Mouse (Mus musculus) spleen, adult 10 weeks (tissue): Measurements from ENCODE around the gene Wdr53. TPM values are rescaled to one million over a fixed set of nuclear protein-coding genes. Genes with fewer than 3 reads are reported as not detected.

ENCODE experiments used
- polyA plus RNA-seq: library from polyadenylated mRNA; stranded (reverse); fragments of 350-450 nt; fragmentation: Illumina TruSeq; extraction: RNeasy Lipid Tissue Mini Kit (QIAGEN cat#74804); gene quantifications from one replicate; pipeline ENCODE4 v1.2.3, GENCODE M21; 2015; ENCODE audit warnings: low replicate concordance; ENCODE audit not compliant: insufficient read depth

The Wdr53 gene
- 20.3 TPM for polyA plus RNA-seq

DNA sequence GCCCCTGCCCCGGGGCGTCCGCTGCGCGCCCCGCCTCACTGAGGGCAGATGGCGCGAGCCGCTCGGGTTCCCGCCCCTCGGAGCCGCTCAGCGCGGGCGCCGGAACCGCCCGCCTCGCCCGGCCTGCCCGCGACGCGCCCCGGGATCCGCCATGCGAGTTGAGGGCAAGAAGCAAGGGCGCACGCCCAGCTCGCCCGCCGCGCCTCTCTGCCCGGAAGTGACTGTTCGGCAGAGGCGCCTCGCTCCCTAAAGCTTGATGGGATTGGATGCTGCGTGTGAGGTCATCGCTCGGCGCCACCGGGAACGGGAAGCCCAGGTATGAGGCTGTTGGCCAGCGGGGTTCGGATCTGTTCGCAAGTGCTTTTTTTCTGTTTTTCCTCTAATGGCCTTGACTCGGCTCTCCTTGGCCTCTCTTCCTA, at the start of gene Wdr53, which contains the start of gene Fbxo45:
TSS of gene Wdr53 (plus strand) at position 276 of the 419 bp plus-strand sequence.
TSS of gene Fbxo45 (minus strand) at position 207 of the 419 bp plus-strand sequence.

GRCm38 (mm10) chr16:32271291-32271690, 24.3 kb downstream of the Wdr53 start, which contains the start of gene Smco1:
TSS of gene Smco1 (plus strand) at chr16:32271468.

DNA sequence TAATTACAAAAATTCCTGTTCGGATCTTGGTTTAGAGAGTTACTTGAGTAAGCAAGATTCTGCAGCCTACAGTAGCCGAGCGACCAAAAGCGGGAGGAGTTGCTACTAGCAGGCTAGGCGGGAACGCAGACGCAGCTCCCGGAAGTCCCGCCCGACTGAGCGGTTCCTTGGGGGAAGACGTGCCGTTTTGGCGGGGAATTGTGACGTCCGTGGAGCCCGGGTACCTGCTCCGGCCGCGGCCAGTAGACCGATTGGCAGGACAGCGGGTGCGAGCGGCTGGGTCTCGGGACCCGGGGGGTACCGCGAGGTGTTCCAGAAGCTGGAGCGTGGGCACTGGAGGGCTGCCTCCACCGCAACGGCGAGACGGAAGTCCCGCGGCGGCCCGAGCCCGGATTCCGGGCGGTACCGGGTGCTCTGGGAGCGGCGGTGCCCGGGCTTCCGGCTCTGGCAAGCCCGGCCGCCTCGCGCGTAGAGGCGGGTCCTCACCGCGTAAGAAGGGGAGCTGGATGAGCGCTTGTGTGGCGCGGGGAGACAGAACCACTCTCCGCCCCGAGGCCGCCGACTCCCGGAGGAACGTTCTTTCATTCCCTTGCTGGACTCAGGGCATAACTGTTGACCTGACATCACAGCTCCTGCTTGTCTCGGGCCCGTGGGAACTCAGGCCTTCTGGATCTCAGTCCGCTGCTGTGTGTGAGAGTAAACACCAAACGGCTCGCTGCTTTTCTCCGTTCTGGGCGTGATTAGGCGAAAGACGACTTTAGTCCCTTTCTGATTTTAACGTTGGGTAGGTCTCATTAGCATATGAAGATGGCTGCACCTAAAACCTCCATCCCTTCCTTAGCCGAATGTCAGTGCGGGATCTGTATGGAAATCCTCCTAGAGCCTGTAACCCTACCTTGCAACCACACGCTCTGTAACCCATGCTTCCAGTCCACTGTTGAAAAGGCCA, 30.6 kb downstream of the Wdr53 start, which contains the start of gene Rnf168:
TSS of gene Rnf168 (plus strand) at position 152 of the 949 bp plus-strand sequence.

Other genes with a start within 250 kb of the Wdr53 start
- gene Senp5, start 243.9 kb upstream of the Wdr53 start, polyA plus RNA-seq, result 30.1 TPM
- gene Pak2, start 167.9 kb upstream of the Wdr53 start, polyA plus RNA-seq, result 109 TPM
- gene Pigx, start 147.5 kb upstream of the Wdr53 start, polyA plus RNA-seq, result 59.4 TPM
- 11.7 TPM for gene Cep19, start 147.4 kb upstream of the Wdr53 start, polyA plus RNA-seq
- 72.5 TPM for gene Nrros, start 81.6 kb upstream of the Wdr53 start, polyA plus RNA-seq
- gene Bex6, start 67.4 kb upstream of the Wdr53 start, polyA plus RNA-seq, result 10.9 TPM
- gene Fbxo45, start 69 bp upstream of the Wdr53 start, polyA plus RNA-seq, result 16.7 TPM
- gene Smco1, start 24.2 kb downstream of the Wdr53 start, polyA plus RNA-seq, result not detected
- 23.4 TPM for gene Rnf168, start 30.2 kb downstream of the Wdr53 start, polyA plus RNA-seq
- gene Ubxn7, start 85.0 kb downstream of the Wdr53 start, polyA plus RNA-seq, result 35.0 TPM
- not detected for gene Tm4sf19, start 153.3 kb downstream of the Wdr53 start, polyA plus RNA-seq
- gene Tctex1d2, start 172.5 kb downstream of the Wdr53 start, polyA plus RNA-seq, result 25.9 TPM
- gene Pcyt1a, start 183.7 kb downstream of the Wdr53 start, polyA plus RNA-seq, result 21.3 TPM
- not detected for gene Slc51a, start 240.7 kb downstream of the Wdr53 start, polyA plus RNA-seq
- not detected for gene Zdhhc19, start 249.0 kb downstream of the Wdr53 start, polyA plus RNA-seq